Mouse (Mus musculus): ENCODE data around the gene Jpt2. TPM values are rescaled to one million over a fixed set of nuclear protein-coding genes. Genes with fewer than 3 reads are reported as not detected.
A peak's percentile ranks its signal among the peaks of the same experiment; 100 is the strongest.

The Jpt2 gene
- polyA plus RNA-seq, 1 experiment from 2014 or later: 228 TPM

DNA sequence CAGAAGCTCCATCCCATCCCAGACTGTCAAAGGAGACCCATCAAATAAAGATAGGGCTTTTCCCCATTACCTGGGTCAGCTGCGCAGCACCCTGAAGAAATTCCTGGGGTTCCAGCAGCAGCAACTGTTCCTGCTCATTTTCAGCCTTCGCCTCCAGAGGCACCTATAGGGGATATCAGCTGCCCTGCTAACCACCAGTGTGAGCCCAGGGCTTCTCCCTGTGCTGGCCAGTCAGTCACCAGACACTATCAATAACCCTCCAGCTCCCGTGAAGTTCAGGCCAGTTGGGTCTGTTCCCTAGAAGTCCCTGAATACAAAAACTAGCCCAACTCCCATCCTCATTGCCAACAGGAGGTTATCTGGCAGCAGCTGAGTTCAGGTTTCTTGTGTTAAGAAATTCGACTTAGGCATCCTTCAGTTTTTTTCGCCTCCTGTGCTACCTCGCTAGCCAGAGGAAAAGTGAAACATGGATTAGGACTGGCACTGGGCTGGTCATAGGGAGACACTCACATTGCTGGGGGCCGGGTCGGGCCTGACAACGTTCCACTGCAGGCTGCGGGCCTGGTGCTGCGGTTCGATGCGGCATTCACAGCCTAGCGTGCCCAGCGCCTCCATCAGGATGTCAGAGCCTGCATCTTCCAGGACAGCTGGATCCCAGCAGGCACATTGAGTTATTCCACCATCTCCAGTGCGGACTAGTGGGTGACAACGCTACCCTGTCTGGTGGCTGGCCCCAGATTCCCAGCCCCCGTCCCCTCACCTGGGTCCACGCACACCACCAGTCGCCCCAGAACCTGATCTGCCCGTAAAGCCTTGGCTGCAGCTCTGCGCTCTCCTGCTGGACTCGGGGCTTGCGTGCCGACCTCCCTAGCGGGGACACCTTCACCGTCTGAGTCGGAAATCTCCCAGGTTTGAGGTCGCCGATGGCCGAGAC lies 66.2 kb downstream of the Jpt2 start:
- Histone ChIP-seq H3K9ac (peak overlapping the region; percentile 92), H3K27me3 (no peaks in the 10 kb centered on the region), H3K27ac (peak overlapping the region; percentile 91), H3K4me2 (peak overlapping the region; percentile 97), H3K4me1 (peaks cover 41% of the 10 kb centered on the region), H3K9me3 (replicated peaks) (no peaks in the 10 kb centered on the region), H3K4me3 (replicated peaks) (peak overlapping the region; percentile 77), H3K36me3 (peaks cover 67% of the 10 kb centered on the region)
- ATAC-seq (replicated peaks; ENCODE audit: low FRiP score): peak; percentile 3; the same call in 1 of the 2 replicates
- 10% methylated on average over 31 of the region's 31 CpGs for WGBS

DNA sequence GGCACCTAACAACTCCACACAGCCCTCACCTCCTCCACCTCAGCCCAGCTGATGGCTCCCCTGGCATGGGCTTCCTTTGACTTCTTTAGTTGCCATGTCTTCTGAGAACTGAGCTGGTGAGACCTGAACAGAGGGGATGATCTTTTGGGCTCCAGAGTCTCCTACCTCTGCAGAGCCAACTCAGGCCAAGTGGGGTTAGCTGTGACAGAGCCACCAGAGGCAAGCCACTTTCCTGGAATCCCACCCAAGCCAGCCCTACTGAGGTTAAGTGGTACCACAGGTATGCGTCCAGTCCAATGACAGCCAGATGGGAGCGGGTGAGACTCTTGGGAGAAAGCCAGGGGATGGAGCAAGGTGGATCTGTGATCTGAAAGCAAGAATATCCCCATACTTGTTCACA lies 67.2 kb downstream of the Jpt2 start:
- Histone ChIP-seq H3K4me1 (peaks cover 46% of the 10 kb centered on the region), H3K9me3 (replicated peaks) (no peaks in the 10 kb centered on the region), H3K36me3 (peaks cover 62% of the 10 kb centered on the region), H3K9ac (no peak overlapping the region), H3K27ac (no peak overlapping the region), H3K27me3 (no peaks in the 10 kb centered on the region), H3K4me3 (replicated peaks) (peak overlapping the region; percentile 77; the same call in 1 of the 2 replicates), H3K4me2 (peak overlapping the region; percentile 97; the same call in 1 of the 2 replicates)
- no peak for ATAC-seq (replicated peaks; ENCODE audit: low FRiP score)
- WGBS: 97% methylated on average over 2 of the region's 2 CpGs

DNA sequence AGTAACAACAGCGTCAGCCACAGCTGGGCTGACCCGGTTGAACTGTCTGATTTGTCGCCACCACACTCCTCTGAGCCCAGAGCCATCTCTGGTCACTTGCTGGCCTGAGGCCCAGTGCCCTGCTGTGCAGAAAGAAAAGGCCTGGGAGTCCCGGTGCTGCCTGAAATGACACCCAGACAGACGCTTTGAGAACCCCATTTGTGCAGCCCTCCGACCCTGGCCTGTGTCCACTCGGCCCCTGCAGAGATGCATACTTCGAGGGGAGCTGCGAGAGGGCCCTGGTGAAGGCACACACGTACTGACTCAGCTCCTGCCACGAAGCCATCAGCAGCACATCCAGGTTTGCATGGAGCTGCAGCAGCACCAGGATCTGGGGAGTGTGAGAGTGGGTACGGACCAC lies 67.7 kb downstream of the Jpt2 start:
- 0 out of 2 replicates have a peak overlapping the region, but pooled peaks have one; percentile 2 for H3K4me3 ChIP-seq (replicated peaks)
- H3K9ac ChIP-seq: no peak overlapping the region
- WGBS: 93% methylated on average over 12 of the region's 12 CpGs
- no peak for ATAC-seq (replicated peaks; ENCODE audit: low FRiP score)
- no peak overlapping the region for H3K4me2 ChIP-seq
- no peak overlapping the region for H3K27ac ChIP-seq
- H3K27me3 ChIP-seq: no peaks in the 10 kb centered on the region
- no peaks in the 10 kb centered on the region for H3K9me3 ChIP-seq (replicated peaks)
- peaks cover 57% of the 10 kb centered on the region for H3K36me3 ChIP-seq
- H3K4me1 ChIP-seq: peaks cover 46% of the 10 kb centered on the region

DNA sequence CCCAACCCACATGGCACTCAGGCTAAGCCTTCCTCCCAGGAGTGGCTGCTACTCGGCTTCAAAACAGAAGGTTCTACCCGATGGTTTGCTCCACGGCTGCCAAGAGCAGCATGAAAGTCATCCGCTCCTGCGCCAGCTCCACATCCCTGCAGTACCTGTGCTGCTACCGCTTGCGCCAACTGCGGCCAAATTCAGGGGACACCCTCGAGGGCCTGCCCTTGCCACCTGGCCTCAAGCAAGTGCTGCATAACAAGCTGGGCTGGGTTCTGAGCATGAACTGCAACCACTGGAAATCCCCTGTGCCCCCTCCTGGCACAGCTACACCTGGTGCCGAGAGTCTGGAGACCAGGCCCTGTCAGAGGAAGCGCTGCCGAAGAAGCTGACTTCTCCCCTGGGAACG lies 69.2 kb downstream of the Jpt2 start:
- Histone ChIP-seq H3K4me1 (peaks cover 41% of the 10 kb centered on the region), H3K9ac (no peak overlapping the region), H3K27ac (no peak overlapping the region), H3K27me3 (no peaks in the 10 kb centered on the region), H3K9me3 (replicated peaks) (no peaks in the 10 kb centered on the region), H3K4me2 (no peak overlapping the region), H3K36me3 (peaks cover 52% of the 10 kb centered on the region), H3K4me3 (replicated peaks) (no peak overlapping the region)
- no peak for ATAC-seq (replicated peaks; ENCODE audit: low FRiP score)
- 86% methylated on average over 13 of the region's 13 CpGs for WGBS

DNA sequence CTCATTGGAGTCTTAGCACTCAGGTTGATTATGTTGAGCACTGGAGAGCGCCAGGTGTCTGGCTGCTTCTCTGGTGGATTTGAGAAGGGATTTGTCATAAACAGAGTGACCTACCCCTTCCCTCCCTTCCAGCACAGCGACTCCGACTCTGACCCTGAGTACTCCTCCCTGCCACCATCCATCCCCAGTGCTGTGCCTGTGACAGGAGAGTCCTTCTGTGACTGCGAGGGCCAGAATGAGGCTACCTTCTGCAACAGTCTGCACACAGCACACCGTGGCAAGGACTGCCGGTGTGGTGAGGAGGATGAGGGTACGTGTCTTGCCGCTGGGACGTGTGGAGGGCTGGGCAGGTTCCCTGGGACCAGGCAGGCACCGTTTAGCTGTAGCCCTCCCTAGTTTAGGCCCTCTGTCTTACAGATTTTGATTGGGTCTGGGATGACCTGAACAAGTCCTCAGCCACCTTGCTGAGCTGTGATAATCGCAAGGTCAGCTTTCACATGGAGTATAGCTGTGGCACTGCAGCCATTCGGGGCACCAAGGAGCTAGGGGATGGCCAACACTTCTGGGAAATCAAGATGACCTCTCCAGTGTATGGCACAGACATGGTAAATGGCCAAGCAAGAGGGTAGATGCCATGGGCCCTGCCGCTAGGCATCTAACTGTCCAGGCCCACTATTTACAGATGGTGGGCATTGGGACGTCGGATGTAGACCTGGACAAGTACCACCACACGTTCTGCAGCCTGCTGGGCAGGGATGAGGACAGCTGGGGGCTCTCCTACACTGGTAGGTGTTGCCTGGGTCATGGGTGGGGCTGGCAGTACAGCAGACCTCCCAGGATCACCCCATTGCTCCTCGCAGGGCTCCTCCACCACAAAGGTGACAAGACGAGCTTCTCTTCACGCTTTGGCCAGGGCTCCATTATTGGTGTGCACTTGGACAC lies 70.1 kb downstream of the Jpt2 start:
- Histone ChIP-seq H3K9me3 (replicated peaks) (no peaks in the 10 kb centered on the region), H3K9ac (no peak overlapping the region), H3K4me3 (replicated peaks) (no peak overlapping the region), H3K4me2 (no peak overlapping the region), H3K27me3 (no peaks in the 10 kb centered on the region), H3K27ac (no peak overlapping the region), H3K4me1 (peaks cover 37% of the 10 kb centered on the region), H3K36me3 (peaks cover 52% of the 10 kb centered on the region)
- WGBS: 87% methylated on average over 19 of the region's 19 CpGs
- ATAC-seq (replicated peaks; ENCODE audit: low FRiP score): no peak

DNA sequence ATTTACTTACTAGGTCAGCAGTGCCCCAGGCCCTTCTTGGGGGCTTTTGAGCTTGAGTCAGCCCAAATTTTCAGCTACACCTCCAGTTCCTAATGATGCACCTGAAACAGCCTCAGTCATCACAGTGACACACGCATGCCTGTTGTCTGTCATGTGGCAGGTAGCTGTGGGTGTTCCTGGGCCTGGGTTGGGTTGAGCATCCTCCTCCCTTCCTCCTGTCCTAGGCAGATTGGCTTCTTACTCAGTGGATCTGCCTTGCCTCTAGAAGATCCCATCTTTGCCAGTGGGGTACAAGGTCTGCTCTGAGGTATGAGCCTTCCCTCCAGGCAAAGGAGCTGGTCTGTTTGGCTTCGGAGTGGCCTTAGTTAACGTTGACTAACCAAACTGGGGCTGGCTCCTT lies 71.6 kb downstream of the Jpt2 start:
- Histone ChIP-seq H3K9me3 (replicated peaks) (no peaks in the 10 kb centered on the region), H3K4me2 (no peak overlapping the region), H3K27me3 (no peaks in the 10 kb centered on the region), H3K4me1 (peaks cover 35% of the 10 kb centered on the region), H3K4me3 (replicated peaks) (no peak overlapping the region), H3K27ac (no peak overlapping the region), H3K36me3 (peaks cover 58% of the 10 kb centered on the region), H3K9ac (no peak overlapping the region)
- WGBS: 88% methylated on average over 3 of the region's 3 CpGs
- no peak for ATAC-seq (replicated peaks; ENCODE audit: low FRiP score)

Other genes starting within 250 kb of the Jpt2 start
- gene Rnf151, start 242.6 kb downstream of the Jpt2 start, polyA plus RNA-seq (2015; fragmentation: Nextera tagmentation; extraction: Ambion mirVana): 0.18 TPM in 1 of 2 replicates, not detected in the other
- gene Rps2, start 242.6 kb downstream of the Jpt2 start, polyA plus RNA-seq (2015; fragmentation: Nextera tagmentation; extraction: Ambion mirVana): 1,520 and 1,607 TPM in 2 replicates
- 237 and 238 TPM in 2 replicates for gene Ndufb10, start 236.2 kb downstream of the Jpt2 start, polyA plus RNA-seq (2015; fragmentation: Nextera tagmentation; extraction: Ambion mirVana)
- gene Rpl3l, start 232.9 kb downstream of the Jpt2 start, polyA plus RNA-seq (2015; fragmentation: Nextera tagmentation; extraction: Ambion mirVana): not detected in 2 replicates
- gene Msrb1, start 224.0 kb downstream of the Jpt2 start, polyA plus RNA-seq (2015; fragmentation: Nextera tagmentation; extraction: Ambion mirVana): 29.9 and 31.8 TPM in 2 replicates
- gene Hs3st6, start 207.7 kb downstream of the Jpt2 start, polyA plus RNA-seq (2015; fragmentation: Nextera tagmentation; extraction: Ambion mirVana): 26.0 and 28.4 TPM in 2 replicates
- gene Meiob, start 156.4 kb downstream of the Jpt2 start, polyA plus RNA-seq (2015; fragmentation: Nextera tagmentation; extraction: Ambion mirVana): 0.13 TPM in 1 of 2 replicates, not detected in the other
- 52.3 and 53.4 TPM in 2 replicates for gene Hagh, start 120.5 kb downstream of the Jpt2 start, polyA plus RNA-seq (2015; fragmentation: Nextera tagmentation; extraction: Ambion mirVana)
- 39.3 and 40.8 TPM in 2 replicates for gene Fahd1, start 110.3 kb downstream of the Jpt2 start, polyA plus RNA-seq (2015; fragmentation: Nextera tagmentation; extraction: Ambion mirVana)
- gene Igfals, start 94.7 kb downstream of the Jpt2 start, polyA plus RNA-seq (2015; fragmentation: Nextera tagmentation; extraction: Ambion mirVana): 1.7 and 2.1 TPM in 2 replicates
- gene Nubp2, start 74.3 kb downstream of the Jpt2 start, polyA plus RNA-seq (2015; fragmentation: Nextera tagmentation; extraction: Ambion mirVana): 54.2 and 57.8 TPM in 2 replicates
- gene Spsb3, start 74.0 kb downstream of the Jpt2 start, polyA plus RNA-seq (2015; fragmentation: Nextera tagmentation; extraction: Ambion mirVana): 40.6 and 43.7 TPM in 2 replicates
- 31.5 and 33.1 TPM in 2 replicates for gene Eme2, start 65.6 kb downstream of the Jpt2 start, polyA plus RNA-seq (2015; fragmentation: Nextera tagmentation; extraction: Ambion mirVana)
- gene Mrps34, start 65.6 kb downstream of the Jpt2 start, polyA plus RNA-seq (2015; fragmentation: Nextera tagmentation; extraction: Ambion mirVana): 94.0 and 105 TPM in 2 replicates
- gene Nme3, start 64.2 kb downstream of the Jpt2 start, polyA plus RNA-seq (2015; fragmentation: Nextera tagmentation; extraction: Ambion mirVana): 77.2 and 80.0 TPM in 2 replicates
- 24.3 and 31.1 TPM in 2 replicates for gene Mapk8ip3, start 23.7 kb downstream of the Jpt2 start, polyA plus RNA-seq (2015; fragmentation: Nextera tagmentation; extraction: Ambion mirVana)
- gene Cramp1l, start 55.1 kb upstream of the Jpt2 start, polyA plus RNA-seq (2015; fragmentation: Nextera tagmentation; extraction: Ambion mirVana): 6.6 and 8.1 TPM in 2 replicates
- 19.2 and 27.6 TPM in 2 replicates for gene Ift140, start 55.4 kb upstream of the Jpt2 start, polyA plus RNA-seq (2015; fragmentation: Nextera tagmentation; extraction: Ambion mirVana)
- gene Tmem204, start 122.9 kb upstream of the Jpt2 start, polyA plus RNA-seq (2015; fragmentation: Nextera tagmentation; extraction: Ambion mirVana): 29.6 and 31.6 TPM in 2 replicates
- gene Telo2, start 155.3 kb upstream of the Jpt2 start, polyA plus RNA-seq (2015; fragmentation: Nextera tagmentation; extraction: Ambion mirVana): 44.4 and 45.3 TPM in 2 replicates
- 0.16 and 0.24 TPM in 2 replicates for gene Ptx4, start 160.1 kb upstream of the Jpt2 start, polyA plus RNA-seq (2015; fragmentation: Nextera tagmentation; extraction: Ambion mirVana)
- 20.7 and 24.6 TPM in 2 replicates for gene Clcn7, start 172.7 kb upstream of the Jpt2 start, polyA plus RNA-seq (2015; fragmentation: Nextera tagmentation; extraction: Ambion mirVana)
- gene Ccdc154, start 201.8 kb upstream of the Jpt2 start, polyA plus RNA-seq (2015; fragmentation: Nextera tagmentation; extraction: Ambion mirVana): not detected in 2 replicates
- gene Gm38655, start 214.8 kb upstream of the Jpt2 start, polyA plus RNA-seq (2015; fragmentation: Nextera tagmentation; extraction: Ambion mirVana): not detected in 2 replicates
- gene BC003965, start 223.9 kb upstream of the Jpt2 start, polyA plus RNA-seq (2015; fragmentation: Nextera tagmentation; extraction: Ambion mirVana): 33.0 and 35.0 TPM in 2 replicates
- 9.0 and 10.5 TPM in 2 replicates for gene Unkl, start 227.7 kb upstream of the Jpt2 start, polyA plus RNA-seq (2015; fragmentation: Nextera tagmentation; extraction: Ambion mirVana)

Measured in kidney, embryonic 15.5 days (tissue).